Mouse (Mus musculus) gastrocnemius, postnatal 14 days (tissue): ENCODE data around the gene 1110059E24Rik. TPM values are rescaled to one million over a fixed set of nuclear protein-coding genes. Genes with fewer than 3 reads are reported as not detected.
"Not testable (repeated sequence)": the region's sequence is repeated elsewhere in the genome, so short reads cannot be mapped to it uniquely, and the experiment has no call there.

Source experiments
- DNase-seq: peaks from one replicate; pipeline ENCODE4 v3.0.0; 2021; ENCODE audit warnings: mixed read lengths
- intact Hi-C: fragments of 180-260 bp; cut with DNase I; formaldehyde crosslinking; loops from one replicate; pipeline ENCODE4 v1.15.1; 2025; ENCODE audit warnings: low total_unique reads
- total RNA-seq, 2 experiments: library from RNA; stranded (reverse); gene quantifications; 2 replicates each; pipeline ENCODE4 v1.2.3; 2021

1110059E24Rik gene
- total RNA-seq, 2 experiments from 2014 or later: 11.9 to 12.2 TPM

DNA sequence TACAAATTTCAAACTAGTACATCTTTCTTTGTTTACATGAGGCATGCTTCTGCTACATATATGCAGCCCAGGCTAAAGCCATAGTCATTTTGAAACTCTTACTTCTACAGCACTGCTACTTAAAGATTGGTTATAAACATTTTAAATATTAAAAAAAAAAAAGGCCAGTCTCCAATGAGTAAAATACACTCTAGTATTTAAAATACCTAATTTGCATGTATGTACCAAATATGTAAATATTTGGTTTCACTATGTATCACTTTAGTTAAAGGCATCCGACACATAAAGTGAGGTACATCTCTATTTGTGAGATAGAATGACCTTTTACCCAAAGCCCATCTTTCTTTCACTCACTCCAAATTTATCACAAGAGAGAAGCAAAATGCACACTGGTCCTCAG lies 23.7 kb downstream of the 1110059E24Rik start:
- no peak for DNase-seq
- intact Hi-C loops: no loop called here

DNA sequence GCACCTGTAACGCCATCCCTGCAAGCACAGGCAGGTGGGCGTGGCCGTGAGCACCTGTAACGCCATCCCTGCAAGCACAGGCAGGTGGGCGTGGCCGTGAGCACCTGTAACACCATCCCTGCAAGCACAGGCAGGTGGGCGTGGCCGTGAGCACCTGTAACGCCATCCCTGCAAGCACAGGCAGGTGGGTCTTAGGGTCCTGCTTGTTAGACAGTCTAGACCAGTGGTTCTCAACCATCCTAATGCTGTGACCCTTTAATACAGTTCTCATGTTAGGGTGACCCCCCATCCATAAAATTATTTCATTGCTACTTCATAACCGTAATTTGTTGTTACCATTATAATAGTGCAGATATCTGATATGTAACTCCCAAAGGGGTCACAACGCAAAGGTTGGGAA lies 24.3 kb downstream of the 1110059E24Rik start:
- intact Hi-C loops, DNase-seq: not testable (repeated sequence)

- intact Hi-C loops: no loop called here
Observed at GRCm38 (mm10) chr19:21626271-21626988, 26.3 kb downstream of the 1110059E24Rik start.

DNA sequence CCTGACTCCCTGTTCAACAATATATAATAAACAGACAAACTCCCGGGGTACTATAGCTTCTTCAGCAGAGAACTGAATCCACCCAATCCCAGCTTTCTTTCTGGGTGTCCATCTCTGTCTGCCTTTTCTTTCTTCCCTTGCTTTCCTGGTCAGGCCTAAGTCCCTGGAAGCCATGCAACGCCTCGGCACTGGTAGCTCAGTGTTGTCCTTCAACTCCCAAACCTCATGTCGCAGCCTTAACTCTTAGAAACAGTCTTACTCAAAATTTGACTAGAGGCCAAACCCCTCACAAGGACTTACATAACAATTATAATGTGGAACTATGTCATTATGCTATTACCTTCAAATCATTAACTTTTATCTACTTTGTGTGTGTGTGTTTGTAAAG lies 28.6 kb downstream of the 1110059E24Rik start:
- DNase-seq: no peak

More at GRCm38 (mm10) chr19:21626271-21626988, 26.3 kb downstream of the 1110059E24Rik start:
- DNase-seq: no peak

DNA sequence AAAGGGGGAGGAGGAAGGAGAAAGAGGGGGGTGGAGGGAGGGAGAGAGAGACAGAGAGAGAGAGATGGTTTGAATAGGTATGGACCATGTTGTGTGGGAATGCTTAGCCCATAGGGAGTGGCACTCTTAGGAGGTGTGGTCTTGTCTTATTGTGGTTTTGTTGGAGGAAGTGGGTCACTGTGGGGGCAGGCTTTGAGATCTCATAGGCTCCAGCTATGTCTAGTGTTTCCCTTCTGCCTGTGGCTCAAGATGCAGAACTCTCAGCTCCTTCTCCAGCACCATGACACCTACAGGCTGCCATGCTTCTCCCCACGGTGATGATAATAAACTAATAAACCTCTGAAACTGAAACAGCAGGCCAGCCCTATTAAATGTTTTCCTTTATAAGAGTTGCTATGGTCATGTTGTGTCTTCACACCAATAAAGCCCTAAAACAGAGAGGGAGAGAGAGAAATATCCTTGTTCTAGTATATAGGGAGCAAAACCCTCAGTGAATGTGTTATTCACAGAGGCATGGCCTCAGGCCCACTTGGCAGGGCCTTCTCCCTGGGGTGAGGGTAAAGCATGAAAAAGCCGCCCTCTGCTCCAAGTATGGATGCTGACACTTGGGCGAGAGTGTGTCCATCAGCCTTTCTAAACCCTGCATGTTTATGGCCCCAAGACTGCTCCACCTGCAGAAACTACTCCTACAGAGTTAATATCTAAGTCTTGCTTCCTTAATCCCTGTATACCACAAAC lies 29.2 kb downstream of the 1110059E24Rik start:
- intact Hi-C loops: no loop called here
- DNase-seq: no peak

More for the DNA sequence above, 28.6 kb downstream of the 1110059E24Rik start:
- intact Hi-C loops: no loop called here

GRCm38 (mm10) chr19:21615801-21616200 lies 37.0 kb downstream of the 1110059E24Rik start:
- DNase-seq: no peak
- intact Hi-C loops: no loop called here

DNA sequence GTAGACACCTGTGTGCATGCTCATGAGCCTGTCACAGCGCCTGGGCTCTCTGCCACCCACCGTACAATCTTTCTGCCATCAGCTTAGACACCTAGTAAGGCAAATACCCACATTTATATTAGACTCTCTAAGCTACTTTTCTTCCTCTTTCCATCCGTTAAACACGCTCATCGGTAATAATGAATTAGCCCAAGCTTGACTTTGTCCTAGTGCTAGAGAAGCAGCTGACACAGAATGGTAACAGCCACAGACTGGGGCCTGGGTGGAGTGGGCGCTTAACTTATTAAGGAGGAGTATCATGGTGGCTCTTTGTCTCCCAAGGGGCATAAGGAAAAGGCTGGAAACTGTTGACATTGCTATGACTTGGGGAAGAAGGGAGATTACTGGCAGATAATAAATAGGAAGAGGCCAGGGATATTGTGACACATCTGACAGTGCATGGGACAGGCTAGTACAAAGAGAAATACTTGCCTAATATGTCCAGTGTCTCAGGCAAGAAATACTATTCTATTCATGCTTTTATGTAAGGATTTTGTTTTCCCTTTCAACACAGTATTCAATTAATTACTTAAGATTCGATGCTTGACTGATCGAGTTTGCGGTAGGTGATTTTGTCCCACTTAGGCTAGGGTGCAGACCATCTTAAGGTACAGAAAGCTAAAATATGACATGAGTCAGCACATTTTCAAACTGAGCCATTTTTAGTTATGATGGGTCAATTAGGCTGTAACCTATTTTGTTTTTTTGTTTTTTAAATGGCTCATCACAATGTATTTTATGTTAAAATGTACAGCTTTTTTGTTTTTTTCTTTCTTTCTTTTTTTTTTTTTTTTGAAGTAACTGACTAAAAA lies 40.8 kb downstream of the 1110059E24Rik start:
- intact Hi-C loops: no loop called here
- no peak for DNase-seq

- intact Hi-C loops: no loop called here
Observed at GRCm38 (mm10) chr19:21611297-21611696, 41.5 kb downstream of the 1110059E24Rik start.

DNA sequence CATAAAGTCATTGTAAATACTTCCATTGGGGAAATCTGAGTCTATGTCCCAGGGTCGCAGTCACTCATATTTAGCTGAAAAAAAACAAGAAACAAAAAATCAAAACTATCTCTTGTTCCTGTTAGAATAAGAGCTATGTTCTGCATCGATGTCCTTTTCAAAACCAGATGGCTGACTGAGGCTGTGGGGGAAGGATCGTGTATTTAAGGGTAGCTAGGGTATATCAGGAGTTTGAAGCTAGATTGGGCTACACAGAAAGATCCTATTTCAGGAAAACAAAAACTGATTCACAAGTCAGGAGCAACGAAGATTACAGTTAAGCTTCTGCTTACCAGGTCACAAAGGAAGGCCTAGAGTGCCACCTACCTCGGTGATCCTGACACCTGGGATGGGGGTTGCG lies 42.5 kb downstream of the 1110059E24Rik start:
- intact Hi-C loops: no loop called here
- DNase-seq: no peak

More at GRCm38 (mm10) chr19:21611297-21611696, 41.5 kb downstream of the 1110059E24Rik start:
- DNase-seq: no peak

DNA sequence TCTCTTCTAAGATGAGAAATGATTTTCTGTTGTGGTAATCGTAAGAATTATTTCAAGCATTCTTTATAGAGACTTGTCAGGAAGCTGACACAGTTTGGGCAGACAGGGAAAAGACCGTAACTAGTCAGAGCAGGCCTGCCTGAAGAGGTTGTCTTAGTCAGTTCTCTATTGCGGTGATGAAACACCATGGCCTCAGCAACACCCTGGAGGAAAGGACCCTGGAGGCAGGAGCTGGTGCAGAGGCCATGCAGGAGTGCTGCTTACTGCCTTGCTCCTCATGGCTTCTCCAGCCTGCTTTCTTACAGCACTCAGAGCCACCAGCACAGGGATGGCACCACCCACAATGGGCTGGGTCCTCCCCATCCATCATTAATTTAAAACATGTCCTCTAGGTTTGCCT lies 47.5 kb downstream of the 1110059E24Rik start:
- intact Hi-C loops: no loop called here

GRCm38 (mm10) chr19:21603836-21604235 lies 48.9 kb downstream of the 1110059E24Rik start:
- intact Hi-C loops: no loop called here
- DNase-seq: no peak

More for the DNA sequence above, 47.5 kb downstream of the 1110059E24Rik start:
- no peak for DNase-seq

DNA sequence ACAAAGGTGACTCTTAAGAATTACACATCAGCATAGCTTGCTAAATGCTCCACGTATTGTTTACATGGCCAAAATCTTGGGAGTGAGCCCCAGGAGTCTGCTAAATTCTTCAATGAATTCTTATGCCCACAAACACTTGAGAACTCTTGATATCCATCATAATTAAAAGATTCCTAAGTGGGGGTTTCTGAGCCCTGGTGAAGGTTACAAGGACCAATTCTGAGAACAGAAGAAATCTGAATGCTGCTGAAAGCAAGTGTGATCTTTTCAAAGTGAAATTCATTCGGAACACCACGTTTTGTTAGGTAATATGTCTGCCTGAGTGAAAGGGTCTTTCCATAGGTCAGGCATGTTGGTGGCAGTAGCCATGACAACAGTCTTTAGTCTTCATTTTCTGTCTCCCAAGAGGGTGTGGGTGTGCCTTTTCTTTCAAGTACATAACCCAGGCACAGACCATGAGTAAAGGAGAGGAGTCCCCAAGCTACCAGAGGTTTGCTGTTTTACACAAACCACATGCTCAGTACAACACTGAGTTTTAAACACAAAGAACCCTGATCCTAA lies 51.2 kb downstream of the 1110059E24Rik start:
- intact Hi-C loops: no loop called here
- DNase-seq: no peak

- intact Hi-C loops: no loop called here
- DNase-seq: no peak
Observed at GRCm38 (mm10) chr19:21598659-21599352, 54.0 kb downstream of the 1110059E24Rik start.

- DNase-seq: no peak
- intact Hi-C loops: no loop called here
Observed at GRCm38 (mm10) chr19:21594676-21595075, 58.1 kb downstream of the 1110059E24Rik start.

DNA sequence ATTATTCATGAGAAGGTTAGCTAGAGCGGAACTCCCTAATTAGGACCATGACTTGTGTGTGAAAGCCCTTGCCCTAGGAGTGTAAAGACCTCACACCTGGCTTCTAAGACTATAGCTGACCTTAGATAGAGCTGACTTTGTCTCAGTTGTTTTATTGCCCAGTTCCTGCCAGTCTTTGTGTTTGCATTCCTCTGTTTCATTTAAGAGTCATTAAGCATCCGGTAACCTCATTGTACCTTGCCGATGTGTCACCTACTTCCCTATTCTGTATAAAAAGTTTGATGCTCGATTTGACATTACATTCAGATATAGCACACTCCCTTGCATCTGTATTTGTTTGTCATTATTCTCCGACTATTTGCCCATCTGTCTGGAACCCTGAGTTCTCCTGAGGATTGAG lies 60.6 kb downstream of the 1110059E24Rik start:
- DNase-seq, intact Hi-C loops: not testable (repeated sequence)

- intact Hi-C loops: no loop called here
- DNase-seq: no peak
Observed at GRCm38 (mm10) chr19:21589888-21590287, 62.9 kb downstream of the 1110059E24Rik start.

- intact Hi-C loops: no loop called here
- DNase-seq: no peak
Observed at GRCm38 (mm10) chr19:21587593-21587992, 65.2 kb downstream of the 1110059E24Rik start.

- intact Hi-C loops: no loop called here
- DNase-seq: no peak
Observed at GRCm38 (mm10) chr19:21586546-21586945, 66.2 kb downstream of the 1110059E24Rik start.

DNA sequence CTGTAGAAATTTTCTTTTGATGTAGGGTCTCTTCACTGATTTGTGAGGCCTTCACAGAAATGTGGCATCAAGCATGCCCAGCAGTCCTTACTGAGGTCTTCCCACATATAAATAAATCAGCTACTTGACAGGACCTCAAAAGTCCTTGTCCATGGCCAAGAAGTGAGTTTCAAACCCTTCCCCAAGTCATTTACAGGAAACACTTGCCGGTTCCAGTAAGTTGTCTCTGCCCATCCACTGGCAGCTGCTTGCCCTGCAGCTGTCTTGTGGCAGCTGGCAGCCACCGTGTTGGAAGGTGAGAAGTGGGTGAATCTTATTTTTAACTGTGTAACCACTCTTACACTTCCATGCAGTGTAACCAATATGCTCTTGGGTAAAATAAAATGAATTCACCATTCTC lies 66.9 kb downstream of the 1110059E24Rik start:
- DNase-seq: peak; percentile 45
- intact Hi-C loops: no loop called here
